Mouse (Mus musculus) myocyte (in vitro differentiated cells): Measurements from ENCODE around the gene Eif4e1b. TPM values are rescaled to one million over a fixed set of nuclear protein-coding genes. Genes with fewer than 3 reads are reported as not detected.
A peak's percentile ranks its signal among the peaks of the same experiment; 100 is the strongest.

Source experiments
- H3K27me3 ChIP-seq: one replicate; pipeline ENCODE4 v1.6.1; 2011; ENCODE audit not compliant: control insufficient read depth, insufficient read depth, insufficient read length
- H3K36me3 ChIP-seq: one replicate; pipeline ENCODE4 v1.6.1; 2011; ENCODE audit not compliant: control insufficient read depth, insufficient read depth
- H3K4me2 ChIP-seq: one replicate; pipeline ENCODE4 v1.6.1; 2011; ENCODE audit warnings: low read depth, control low read depth
- H3K4me3 ChIP-seq: one replicate; pipeline ENCODE4 v1.5.1; 2011; ENCODE audit warnings: mild to moderate bottlenecking, control low read depth, moderate library complexity
- H3K79me2 ChIP-seq: one replicate; pipeline ENCODE4 v1.6.1; 2011; ENCODE audit not compliant: control insufficient read depth, insufficient read depth
- H3ac ChIP-seq: one replicate; pipeline ENCODE4 v1.6.1; 2011; ENCODE audit not compliant: control insufficient read depth, insufficient read length
- CEBPB ChIP-seq: IDR thresholded peaks from 2 replicates; pipeline ENCODE4 v1.6.1; 2011; ENCODE audit warnings: mild to moderate bottlenecking, moderate library complexity; ENCODE audit not compliant: poor library complexity, insufficient read depth, severe bottlenecking
- E2F4 ChIP-seq: IDR thresholded peaks from one replicate; pipeline ENCODE4 v1.6.1; 2011; ENCODE audit warnings: mild to moderate bottlenecking, control low read depth, moderate library complexity; ENCODE audit not compliant: insufficient read depth
- MAX ChIP-seq: IDR thresholded peaks from one replicate; pipeline ENCODE4 v1.6.1; 2011; ENCODE audit warnings: low read depth, mild to moderate bottlenecking, control low read depth
- MYOD1 ChIP-seq, 3 experiments: IDR thresholded peaks; one replicate each; pipeline ENCODE4 v1.6.1; 2011; ENCODE audit warnings: control low read depth in 2 of 3, low read depth in 2 of 3, mild to moderate bottlenecking in 2 of 3, moderate library complexity in 1 of 3; ENCODE audit not compliant: insufficient read length in 2 of 3, control insufficient read depth in 1 of 3
- MYOG ChIP-seq, 3 experiments: IDR thresholded peaks; one replicate each; pipeline ENCODE4 v1.6.1; 2011; ENCODE audit warnings: control low read depth in 2 of 3, low read depth in 2 of 3, mild to moderate bottlenecking in 2 of 3; ENCODE audit not compliant: insufficient read length in 2 of 3, control insufficient read depth in 1 of 3, insufficient read depth in 1 of 3
- POLR2A ChIP-seq: IDR thresholded peaks from one replicate; pipeline ENCODE4 v1.6.1; 2011; ENCODE audit warnings: low read depth, mild to moderate bottlenecking, control low read depth, moderate library complexity; ENCODE audit not compliant: insufficient read length
- POLR2AphosphoS2 ChIP-seq: IDR thresholded peaks from one replicate; pipeline ENCODE4 v1.6.1; 2011; ENCODE audit warnings: low read depth, control low read depth; ENCODE audit not compliant: insufficient read length
- REST ChIP-seq: IDR thresholded peaks from one replicate; pipeline ENCODE4 v1.6.1; 2011; ENCODE audit warnings: mild to moderate bottlenecking, control low read depth, moderate library complexity; ENCODE audit not compliant: insufficient read depth, insufficient read length
- SRF ChIP-seq: IDR thresholded peaks from one replicate; pipeline ENCODE4 v1.6.1; 2011; ENCODE audit warnings: low read depth; ENCODE audit not compliant: control insufficient read depth, insufficient read length
- TCF12 ChIP-seq: IDR thresholded peaks from one replicate; pipeline ENCODE4 v1.6.1; 2011; ENCODE audit warnings: mild to moderate bottlenecking, control low read depth; ENCODE audit not compliant: poor library complexity, insufficient read depth, severe bottlenecking
- TCF3 ChIP-seq: IDR thresholded peaks from one replicate; pipeline ENCODE4 v1.6.1; 2011; ENCODE audit warnings: low read depth, control low read depth; ENCODE audit not compliant: insufficient read length
- USF1 ChIP-seq: IDR thresholded peaks from one replicate; pipeline ENCODE4 v1.6.1; 2011; ENCODE audit warnings: low read depth, mild to moderate bottlenecking, control low read depth, moderate library complexity
- polyA plus RNA-seq: library from polyadenylated mRNA; unstranded; fragments of >200 nt; fragmentation: generic; extraction: Trizol; gene quantifications from one replicate; pipeline ENCODE4 v1.2.1, GENCODE M21; 2012; ENCODE audit warnings: missing spikeins

The Eif4e1b gene
- polyA plus RNA-seq, 1 experiment = not detected

GRCm38 (mm10) chr13:54836351-54837030 lies 52.7 kb downstream of the Eif4e1b start:
- H3K4me3 ChIP-seq = no peak overlapping the region
- no peaks in the 10 kb centered on the region for H3K36me3 ChIP-seq

GRCm38 (mm10) chr13:54837061-54837460 lies 53.3 kb downstream of the Eif4e1b start:
- Histone ChIP-seq H3K79me2 (no peaks in the 10 kb centered on the region), H3K36me3 (no peaks in the 10 kb centered on the region), H3ac (no peak overlapping the region), H3K4me2 (no peak overlapping the region), H3K27me3 (peaks cover 36% of the 10 kb centered on the region), H3K4me3 (no peak overlapping the region)
- TF ChIP-seq POLR2AphosphoS2 (no peak), SRF (no peak), CEBPB (no peak), TCF3 (no peak), MAX (no peak), MYOG (IDR thresholded peaks at IDR 0.05; ENCODE audit: control insufficient read depth in 1 of 3, insufficient read depth in 1 of 3, insufficient read length in 2 of 3, low read depth in 2 of 3) (no peak), MYOD1 (IDR thresholded peaks at IDR 0.05; ENCODE audit: control insufficient read depth in 1 of 3, insufficient read length in 2 of 3, low read depth in 2 of 3) (no peak)

More at GRCm38 (mm10) chr13:54836351-54837030, 52.7 kb downstream of the Eif4e1b start:
- TF ChIP-seq TCF3 (no peak), MYOG (IDR thresholded peaks at IDR 0.05; ENCODE audit: control insufficient read depth in 1 of 3, insufficient read depth in 1 of 3, insufficient read length in 2 of 3, low read depth in 2 of 3) (no peak), REST (no peak), SRF (no peak), USF1 (no peak), MYOD1 (IDR thresholded peaks at IDR 0.05; ENCODE audit: control insufficient read depth in 1 of 3, insufficient read length in 2 of 3, low read depth in 2 of 3) (no peak), TCF12 (no peak)
- no peak overlapping the region for H3K4me2 ChIP-seq
- H3ac ChIP-seq = no peak overlapping the region
- no peaks in the 10 kb centered on the region for H3K79me2 ChIP-seq
- H3K27me3 ChIP-seq = peaks cover 36% of the 10 kb centered on the region

- Histone ChIP-seq H3K4me3 (no peak overlapping the region), H3K79me2 (no peaks in the 10 kb centered on the region), H3K27me3 (peaks cover 36% of the 10 kb centered on the region), H3ac (no peak overlapping the region), H3K4me2 (peak overlapping the region; percentile 12), H3K36me3 (no peaks in the 10 kb centered on the region)
- TF ChIP-seq E2F4 = no peak
- no peak for TF ChIP-seq REST
- no peak for TF ChIP-seq MYOD1 (IDR thresholded peaks at IDR 0.05; ENCODE audit: control insufficient read depth in 1 of 3, insufficient read length in 2 of 3, low read depth in 2 of 3)
- TF ChIP-seq CEBPB = no peak
- TF ChIP-seq MYOG (IDR thresholded peaks at IDR 0.05; ENCODE audit: control insufficient read depth in 1 of 3, insufficient read depth in 1 of 3, insufficient read length in 2 of 3, low read depth in 2 of 3) = no peak
- TF ChIP-seq TCF3 = no peak
- TF ChIP-seq USF1 = no peak
- no peak for TF ChIP-seq MAX
- no peak for TF ChIP-seq POLR2A
Measured at GRCm38 (mm10) chr13:54837471-54837889, 53.7 kb downstream of the Eif4e1b start.

Other genes starting within 250 kb of the Eif4e1b start
- 117 TPM for gene 4833439L19Rik, start 218.6 kb upstream of the Eif4e1b start, polyA plus RNA-seq
- 15.3 TPM for gene Arl10, start 209.0 kb upstream of the Eif4e1b start, polyA plus RNA-seq
- 51.1 TPM for gene Nop16, start 193.9 kb upstream of the Eif4e1b start, polyA plus RNA-seq
- 234 TPM for gene Higd2a, start 193.8 kb upstream of the Eif4e1b start, polyA plus RNA-seq
- 43.0 TPM for gene Cltb, start 172.7 kb upstream of the Eif4e1b start, polyA plus RNA-seq
- gene Faf2, start 162.2 kb upstream of the Eif4e1b start, polyA plus RNA-seq = 30.3 TPM
- gene Rnf44, start 90.1 kb upstream of the Eif4e1b start, polyA plus RNA-seq = 43.7 TPM
- not detected for gene Cdhr2, start 82.5 kb upstream of the Eif4e1b start, polyA plus RNA-seq
- 0.11 TPM for gene Gprin1, start 34.1 kb upstream of the Eif4e1b start, polyA plus RNA-seq
- gene Sncb, start 17.4 kb upstream of the Eif4e1b start, polyA plus RNA-seq = not detected
- 65.3 TPM for gene Tspan17, start 5.4 kb downstream of the Eif4e1b start, polyA plus RNA-seq
- gene Unc5a, start 165.4 kb downstream of the Eif4e1b start, polyA plus RNA-seq = 0.05 TPM
- not detected for gene Hk3, start 237.4 kb downstream of the Eif4e1b start, polyA plus RNA-seq